In genomic region chr11:18947434-18947833, GRCm38 (mm10) we compare ENCODE assay signal across 18 mouse cellular contexts.
A peak's percentile ranks its signal among the peaks of the same experiment; 100 is the strongest.
DNase-seq lines count a peak whose midpoint lies in the region; ATAC-seq and TF ChIP-seq lines count a peak whose summit lies in the region.
"Had no signal": no experiment of that assay in that cellular context is flagged by ENCODE, and none has a peak within 500 bp of the region (broad histone marks: within the 10 kb centered on the region; RNA-seq: fewer than 3 reads in every experiment).

No protein-coding gene starts in this region.

- H3K4me3 ChIP-seq in heart, adult 2 months = no peak overlapping the region
- no peak overlapping the region for H3K4me3 ChIP-seq in heart, embryonic 12.5 days
- H3K4me3 ChIP-seq in limb, embryonic 10.5 days = no peak overlapping the region
- H3K4me3 ChIP-seq: forebrain, embryonic 10.5 days; hindbrain, embryonic 12.5 days; limb, embryonic 12.5 days; liver, embryonic 13.5 days; stomach, embryonic 15.5 days had no signal

- peaks cover 8% of the 10 kb centered on the region for H3K36me3 ChIP-seq in heart, adult 2 months (ENCODE audit: control insufficient read depth, insufficient read depth, low read length)
- H3K36me3 ChIP-seq in heart, embryonic 12.5 days = peaks cover 5% of the 10 kb centered on the region; the same call in 1 of the 2 replicates
- H3K36me3 ChIP-seq in limb, embryonic 10.5 days = peaks cover 9% of the 10 kb centered on the region; the same call in 1 of the 2 replicates
- H3K36me3 ChIP-seq: forebrain, embryonic 10.5 days; hindbrain, embryonic 12.5 days; limb, embryonic 12.5 days; liver, embryonic 13.5 days had no signal

- no peak overlapping the region for H3K9ac ChIP-seq in heart, adult 2 months (ENCODE audit: low read depth, low read length)
- H3K9ac ChIP-seq in heart, embryonic 12.5 days = no peak overlapping the region
- H3K9ac ChIP-seq: forebrain, postnatal 0 days; hindbrain, embryonic 12.5 days; limb, embryonic 12.5 days; liver, embryonic 13.5 days; stomach, embryonic 15.5 days had no signal

- TF ChIP-seq EP300 in heart, adult 2 months (IDR thresholded peaks at IDR 0.05; ENCODE audit: insufficient read depth, low read depth, low read length) = 0 out of 2 replicates have a peak, but pooled peaks have one; percentile 51

- peak in 1 of 2 experiments; percentile 52 for DNase-seq in heart, adult 2 months
- no peak for DNase-seq in heart, adult 9 months (ENCODE audit: low spot score in 2 of 2)
- peak; percentile 55 for DNase-seq in heart, adult 8-10 months (ENCODE audit: low spot score)
- DNase-seq in heart, postnatal 14 days = peak; percentile 30 to 56
- no peak for DNase-seq in cerebellum, postnatal 14 days
- DNase-seq in limb, embryonic 10.5 days (ENCODE audit: low spot score) = no peak
- DNase-seq: B cell, adult 2 months; forebrain, postnatal 0 days; gastrocnemius, postnatal 10 days; kidney, adult 8-10 months; liver, embryonic 13.5 days; right cerebral cortex, postnatal 25 days; thymus, adult 18-20 months had no signal

- H3K27ac ChIP-seq in heart, adult 2 months = peak overlapping the region; percentile 85
- H3K27ac ChIP-seq in heart, embryonic 12.5 days (ENCODE audit: poor library complexity, severe bottlenecking) = peak overlapping the region; percentile 87
- no peak overlapping the region for H3K27ac ChIP-seq in limb, embryonic 10.5 days
- H3K27ac ChIP-seq: forebrain, embryonic 10.5 days; hindbrain, embryonic 12.5 days; limb, embryonic 12.5 days; liver, embryonic 13.5 days; stomach, embryonic 15.5 days had no signal

- no peak for TF ChIP-seq POLR2A in heart, adult 2 months (IDR thresholded peaks at IDR 0.05; ENCODE audit: insufficient read depth, low read depth, low read length)

- no peaks in the 10 kb centered on the region for H3K79me2 ChIP-seq in heart, adult 2 months (replicated peaks; ENCODE audit: control insufficient read depth, insufficient read depth, low read length)

- H3K4me2 ChIP-seq in heart, embryonic 12.5 days = no peak overlapping the region
- H3K4me2 ChIP-seq: hindbrain, embryonic 12.5 days; limb, embryonic 12.5 days; liver, embryonic 13.5 days; stomach, embryonic 15.5 days had no signal

- H3K4me1 ChIP-seq in heart, adult 2 months (ENCODE audit: control insufficient read depth, insufficient read depth, low read length) = peaks cover 9% of the 10 kb centered on the region
- H3K4me1 ChIP-seq in heart, embryonic 12.5 days (replicated peaks) = peaks cover 70% of the 10 kb centered on the region
- peaks cover 57% of the 10 kb centered on the region for H3K4me1 ChIP-seq in limb, embryonic 10.5 days

- no peaks in the 10 kb centered on the region for H3K27me3 ChIP-seq in heart, adult 2 months (ENCODE audit: control insufficient read depth, insufficient read depth, low read length)
- no peaks in the 10 kb centered on the region for H3K27me3 ChIP-seq in heart, embryonic 12.5 days (replicated peaks)
- H3K27me3 ChIP-seq in limb, embryonic 10.5 days (ENCODE audit: low read depth, poor library complexity, severe bottlenecking) = no peaks in the 10 kb centered on the region; the same call in 1 of the 2 replicates
- H3K27me3 ChIP-seq: hindbrain, embryonic 12.5 days; liver, embryonic 13.5 days; stomach, embryonic 15.5 days had no signal

- WGBS in heart, adult 2 months = 21% methylated on average over 3 of the region's 3 CpGs
- WGBS in heart, embryonic 12.5 days = 20% methylated on average over 3 of the region's 3 CpGs
- 83% methylated on average over 3 of the region's 3 CpGs for WGBS in limb, embryonic 10.5 days

- intact Hi-C loops in heart, adult 2 months (cut with DNase I) = no loop called here
- intact Hi-C loops in heart, postnatal 14 days (cut with DNase I) = loop anchor here (5.0 kb wide), 1 partner anchor 70 kb away; the partner anchor contains the start of gene Meis1

- H3K9me3 ChIP-seq in heart, embryonic 12.5 days (replicated peaks) = no peaks in the 10 kb centered on the region
- no peaks in the 10 kb centered on the region for H3K9me3 ChIP-seq in limb, embryonic 10.5 days (replicated peaks)
- H3K9me3 ChIP-seq: forebrain, embryonic 10.5 days; hindbrain, embryonic 12.5 days; limb, embryonic 12.5 days; liver, embryonic 13.5 days; stomach, embryonic 15.5 days had no signal

- ATAC-seq in heart, embryonic 12.5 days (ENCODE audit: insufficient number of reproducible peaks, low FRiP score) = no peak
- ATAC-seq: forebrain, postnatal 0 days had no signal

- no peak for TF ChIP-seq CTCF in heart, adult 2 months (IDR thresholded peaks at IDR 0.05)

Comparison
In these comparisons a context has a peak if more than half of its experiments do, and no peak if none do; other contexts are left out.
1. DNase-seq: peak in heart, adult 8-10 months (single experiment) and heart, postnatal 14 days (2 of 2); none in heart, adult 9 months (0 of 2), cerebellum, postnatal 14 days (0 of 2) and limb, embryonic 10.5 days (single experiment).